Mouse (Mus musculus) heart, embryonic 16.5 days (tissue): ENCODE data around the gene Vav1. TPM values are rescaled to one million over a fixed set of nuclear protein-coding genes. Genes with fewer than 3 reads are reported as not detected.
"Not testable (repeated sequence)": the region's sequence is repeated elsewhere in the genome, so short reads cannot be mapped to it uniquely, and the experiment has no call there.

Experiments used
- ATAC-seq: fragments of 200-750 bp; cut with Nextera tagmentation; replicated peaks from 2 replicates; pipeline ENCODE4 v1.8.0; 2017; ENCODE audit warnings: moderate number of reproducible peaks; ENCODE audit not compliant: insufficient read depth, low FRiP score; ENCODE audit errors: extremely low read depth
- H3K27ac ChIP-seq: fragments of 300-500 bp; sonication (generic); 2 replicates; pipeline ENCODE4 v1.5.1; 2014; ENCODE audit warnings: mild to moderate bottlenecking, low read length, control low read depth, moderate library complexity
- H3K27me3 ChIP-seq: fragments of 300-500 bp; sonication (generic); 2 replicates; pipeline ENCODE4 v1.6.1; 2014; ENCODE audit warnings: low read length, mixed read lengths; ENCODE audit not compliant: control insufficient read depth, insufficient read depth
- H3K36me3 ChIP-seq: fragments of 300-500 bp; sonication (generic); 2 replicates; pipeline ENCODE4 v1.6.1; 2014; ENCODE audit not compliant: control insufficient read depth, insufficient read depth
- H3K4me1 ChIP-seq: fragments of 300-500 bp; sonication (generic); 2 replicates; pipeline ENCODE4 v1.6.1; 2014; ENCODE audit warnings: low read length, mixed read lengths; ENCODE audit not compliant: control insufficient read depth, insufficient read depth
- H3K4me2 ChIP-seq: fragments of 300-500 bp; sonication (generic); 2 replicates; pipeline ENCODE4 v1.6.1; 2014; ENCODE audit warnings: low read depth, mild to moderate bottlenecking, control low read depth, low read length
- H3K4me3 ChIP-seq: fragments of 300-500 bp; sonication (generic); 2 replicates; pipeline ENCODE4 v1.5.1; 2014; ENCODE audit warnings: mild to moderate bottlenecking, control low read depth, low read length
- H3K9ac ChIP-seq: fragments of 300-500 bp; sonication (generic); 2 replicates; pipeline ENCODE4 v1.6.1; 2014; ENCODE audit warnings: low read length, control low read depth
- H3K9me3 ChIP-seq: fragments of 300-500 bp; sonication (generic); replicated peaks from 2 replicates; pipeline ENCODE4 v1.6.1; 2016; ENCODE audit warnings: low read length; ENCODE audit not compliant: control insufficient read depth
- WGBS: fragments of 180-500 bp; shearing (Covaris S2); extraction: QIAGEN DNeasy Blood & Tissue Kit; methylation state at CpG from one replicate; pipeline ENCODE4 v1.1.7; 2014; 5-methylcytosine and 5-hydroxymethylcytosine counted together
- polyA plus RNA-seq: library from polyadenylated mRNA; unstranded; fragments of >200 nt; fragmentation: Nextera tagmentation; extraction: Ambion mirVana; gene quantifications from 2 replicates; pipeline ENCODE4 v1.2.1, GENCODE M21; 2015

Gene Vav1
- polyA plus RNA-seq, 1 experiment from 2014 or later = 13.5 TPM

GRCm38 (mm10) chr17:57273846-57274245 is 5.1 kb upstream of the Vav1 start:
- Histone ChIP-seq H3K4me3 (no peak overlapping the region), H3K4me1 (peaks cover 11% of the 10 kb centered on the region), H3K27me3 (peaks cover 4% of the 10 kb centered on the region; the same call in 1 of the 2 replicates), H3K4me2 (no peak overlapping the region), H3K9ac (no peak overlapping the region), H3K27ac (no peak overlapping the region), H3K9me3 (no peaks in the 10 kb centered on the region), H3K36me3 (no peaks in the 10 kb centered on the region)
- ATAC-seq = no peak
- 35% methylated on average over 7 of the region's 7 CpGs for WGBS

GRCm38 (mm10) chr17:57274686-57275085 is 4.2 kb upstream of the Vav1 start:
- H3K27ac ChIP-seq = no peak overlapping the region
- no peak for ATAC-seq
- WGBS = 6% methylated on average over 15 of the region's 15 CpGs

GRCm38 (mm10) chr17:57275111-57275996 is 3.5 kb upstream of the Vav1 start:
- Histone ChIP-seq H3K27me3 (peaks cover 7% of the 10 kb centered on the region), H3K4me1 (peaks cover 11% of the 10 kb centered on the region), H3K9ac (peak overlapping the region; percentile 70), H3K27ac (peak overlapping the region; percentile 51; the same call in 1 of the 2 replicates), H3K4me3 (peak overlapping the region; percentile 70), H3K9me3 (no peaks in the 10 kb centered on the region), H3K4me2 (peak overlapping the region; percentile 65), H3K36me3 (no peaks in the 10 kb centered on the region)
- peak; percentile 79 for ATAC-seq
- WGBS = under 1% methylated on average over 52 of the region's 53 CpGs

More at GRCm38 (mm10) chr17:57274686-57275085, 4.2 kb upstream of the Vav1 start:
- Histone ChIP-seq H3K4me2 (peak overlapping the region; percentile 65), H3K4me1 (peaks cover 11% of the 10 kb centered on the region), H3K4me3 (peak overlapping the region; percentile 70), H3K27me3 (peaks cover 4% of the 10 kb centered on the region; the same call in 1 of the 2 replicates), H3K9me3 (no peaks in the 10 kb centered on the region), H3K9ac (peak overlapping the region; percentile 70), H3K36me3 (no peaks in the 10 kb centered on the region)

GRCm38 (mm10) chr17:57275997-57276351 is 2.9 kb upstream of the Vav1 start:
- 2% methylated on average over 13 of the region's 13 CpGs for WGBS
- peak overlapping the region; percentile 70 for H3K4me3 ChIP-seq
- H3K4me1 ChIP-seq = peaks cover 11% of the 10 kb centered on the region
- no peaks in the 10 kb centered on the region for H3K9me3 ChIP-seq
- H3K4me2 ChIP-seq = peak overlapping the region; percentile 65
- H3K36me3 ChIP-seq = no peaks in the 10 kb centered on the region
- no peak for ATAC-seq
- H3K27ac ChIP-seq = no peak overlapping the region
- peak overlapping the region; percentile 70 for H3K9ac ChIP-seq
- peaks cover 7% of the 10 kb centered on the region for H3K27me3 ChIP-seq

- Histone ChIP-seq H3K9ac (peak overlapping the region; percentile 70), H3K36me3 (no peaks in the 10 kb centered on the region), H3K4me1 (peaks cover 11% of the 10 kb centered on the region), H3K4me3 (peak overlapping the region; percentile 70), H3K4me2 (peak overlapping the region; percentile 65), H3K9me3 (no peaks in the 10 kb centered on the region), H3K27ac (peak overlapping the region; percentile 24; the same call in 1 of the 2 replicates), H3K27me3 (peaks cover 7% of the 10 kb centered on the region)
- 0 out of 2 replicates have a peak, but pooled peaks have one; percentile 25 for ATAC-seq
- under 1% methylated on average over 20 of the region's 20 CpGs for WGBS
Observed at GRCm38 (mm10) chr17:57276634-57277121, 2.2 kb upstream of the Vav1 start.

GRCm38 (mm10) chr17:57277598-57278261 is 1.2 kb upstream of the Vav1 start:
- 79% methylated on average over 4 of the region's 5 CpGs for WGBS

GRCm38 (mm10) chr17:57278537-57278936 is 363 bp upstream of the Vav1 start:
- H3K4me2 ChIP-seq = no peak overlapping the region
- no peak overlapping the region for H3K4me3 ChIP-seq
- no peak overlapping the region; the same call in 1 of the 2 replicates for H3K27ac ChIP-seq
- no peak for ATAC-seq
- peaks cover 7% of the 10 kb centered on the region for H3K27me3 ChIP-seq
- no peak overlapping the region for H3K9ac ChIP-seq
- H3K4me1 ChIP-seq = peaks cover 11% of the 10 kb centered on the region
- WGBS = 76% methylated on average over 2 of the region's 2 CpGs
- no peaks in the 10 kb centered on the region for H3K9me3 ChIP-seq
- H3K36me3 ChIP-seq = no peaks in the 10 kb centered on the region

More at GRCm38 (mm10) chr17:57277598-57278261, 1.2 kb upstream of the Vav1 start:
- not testable (repeated sequence) for H3K36me3 ChIP-seq, H3K27ac ChIP-seq, H3K9ac ChIP-seq, H3K9me3 ChIP-seq, H3K4me2 ChIP-seq, H3K4me3 ChIP-seq, H3K27me3 ChIP-seq, ATAC-seq
- peaks cover 11% of the 10 kb centered on the region for H3K4me1 ChIP-seq

- WGBS = 54% methylated on average over 9 of the region's 9 CpGs
- no peak for ATAC-seq
- peak overlapping the region; percentile 5; the same call in 1 of the 2 replicates for H3K27ac ChIP-seq
- peaks cover 7% of the 10 kb centered on the region for H3K27me3 ChIP-seq
- peaks cover 11% of the 10 kb centered on the region for H3K4me1 ChIP-seq
- H3K36me3 ChIP-seq = no peaks in the 10 kb centered on the region
- peak overlapping the region; percentile 54 for H3K9ac ChIP-seq
- H3K4me2 ChIP-seq = peak overlapping the region; percentile 27
- H3K9me3 ChIP-seq = no peaks in the 10 kb centered on the region
- H3K4me3 ChIP-seq = peak overlapping the region; percentile 43
Observed at GRCm38 (mm10) chr17:57279591-57280224, 808 bp downstream of the Vav1 start.
